8 mouse cellular contexts compared by ENCODE assay signal in genomic region chr2:180257001-180257521, GRCm38 (mm10). TPM values are rescaled to one million over a fixed set of nuclear protein-coding genes. Genes with fewer than 3 reads are reported as not detected.
DNase-seq lines count a peak whose midpoint lies in the region; ATAC-seq and TF ChIP-seq lines count a peak whose summit lies in the region.

Rps21 (plus strand) TSS chr2:180257377.

- TF ChIP-seq CTCF in kidney, postnatal 0 days (IDR thresholded peaks at IDR 0.05; ENCODE audit: low read depth): no peak

- peaks cover 24% of the 10 kb centered on the region for H3K4me1 ChIP-seq in heart, embryonic 12.5 days (replicated peaks)
- no peaks in the 10 kb centered on the region; the same call in 1 of the 2 replicates for H3K4me1 ChIP-seq in kidney, postnatal 0 days (replicated peaks; ENCODE audit: insufficient read depth, low read length)
- peaks cover 13% of the 10 kb centered on the region for H3K4me1 ChIP-seq in liver, embryonic 11.5 days (replicated peaks; ENCODE audit: control insufficient read depth, insufficient read depth, low read length)
- H3K4me1 ChIP-seq in stomach, embryonic 14.5 days (ENCODE audit: control insufficient read depth, insufficient read depth, low read length): 0 out of 2 replicates have a peak, but pooled peaks cover 7% of the 10 kb centered on the region

- under 1% methylated on average over 38 of the region's 38 CpGs for WGBS in heart, embryonic 12.5 days
- WGBS in kidney, postnatal 0 days: under 1% methylated on average over 38 of the region's 38 CpGs
- WGBS in liver, embryonic 11.5 days: under 1% methylated on average over 38 of the region's 38 CpGs
- WGBS in stomach, embryonic 14.5 days: under 1% methylated on average over 38 of the region's 38 CpGs

- H3K9ac ChIP-seq in heart, embryonic 12.5 days: peak within 1 kb of the TSS; percentile 94
- peak within 1 kb of the TSS; percentile 95 for H3K9ac ChIP-seq in kidney, postnatal 0 days (ENCODE audit: low read depth, low read length)
- H3K9ac ChIP-seq in liver, embryonic 11.5 days (ENCODE audit: low read depth, low read length): peak within 1 kb of the TSS; percentile 98
- peak within 1 kb of the TSS; percentile 82 for H3K9ac ChIP-seq in stomach, embryonic 14.5 days (replicated peaks; ENCODE audit: low read depth, low read length)

- H3K36me3 ChIP-seq in heart, embryonic 12.5 days: peaks cover 38% of the 10 kb centered on the region
- H3K36me3 ChIP-seq in kidney, postnatal 0 days (ENCODE audit: insufficient read depth, low read length): peaks cover 14% of the 10 kb centered on the region
- H3K36me3 ChIP-seq in liver, embryonic 11.5 days (ENCODE audit: control insufficient read depth, insufficient read depth, low read length): peaks cover 21% of the 10 kb centered on the region; the same call in 1 of the 2 replicates
- peaks cover 23% of the 10 kb centered on the region for H3K36me3 ChIP-seq in stomach, embryonic 14.5 days (ENCODE audit: control insufficient read depth, insufficient read depth, low read length)

- H3K4me3 ChIP-seq in heart, embryonic 12.5 days: peak within 1 kb of the TSS; percentile 88
- peak within 1 kb of the TSS; percentile 90 for H3K4me3 ChIP-seq in kidney, postnatal 0 days (replicated peaks; ENCODE audit: low read depth, low read length)
- peak within 1 kb of the TSS; percentile 98 for H3K4me3 ChIP-seq in liver, embryonic 11.5 days (ENCODE audit: low read depth, low read length)
- H3K4me3 ChIP-seq in stomach, embryonic 14.5 days (ENCODE audit: low read depth, low read length): peak within 1 kb of the TSS; percentile 90

- peak within 1 kb of the TSS; percentile 77 for H3K4me2 ChIP-seq in heart, embryonic 12.5 days
- H3K4me2 ChIP-seq in kidney, postnatal 0 days (ENCODE audit: low read length): peak within 1 kb of the TSS; percentile 81
- H3K4me2 ChIP-seq in liver, embryonic 11.5 days: peak within 1 kb of the TSS; percentile 99
- H3K4me2 ChIP-seq in stomach, embryonic 14.5 days (replicated peaks; ENCODE audit: low read depth, low read length): peak within 1 kb of the TSS; percentile 88

- H3K9me3 ChIP-seq in heart, embryonic 12.5 days (replicated peaks): no peaks in the 10 kb centered on the region
- H3K9me3 ChIP-seq in kidney, postnatal 0 days (replicated peaks; ENCODE audit: low read length): no peaks in the 10 kb centered on the region
- no peaks in the 10 kb centered on the region for H3K9me3 ChIP-seq in liver, embryonic 11.5 days (ENCODE audit: control insufficient read depth, low read length)
- no peaks in the 10 kb centered on the region for H3K9me3 ChIP-seq in stomach, embryonic 14.5 days (ENCODE audit: control insufficient read depth, low read depth, low read length)

- H3K27me3 ChIP-seq in heart, embryonic 12.5 days (replicated peaks): no peaks in the 10 kb centered on the region
- no peaks in the 10 kb centered on the region for H3K27me3 ChIP-seq in kidney, postnatal 0 days (ENCODE audit: insufficient read depth, low read length)
- H3K27me3 ChIP-seq in liver, embryonic 11.5 days (replicated peaks; ENCODE audit: control insufficient read depth, insufficient read depth, low read length): no peaks in the 10 kb centered on the region
- no peaks in the 10 kb centered on the region for H3K27me3 ChIP-seq in stomach, embryonic 14.5 days (ENCODE audit: control insufficient read depth, insufficient read depth, low read length)

- H3K27ac ChIP-seq in heart, embryonic 12.5 days (ENCODE audit: poor library complexity, severe bottlenecking): peak within 1 kb of the TSS; percentile 94
- peak within 1 kb of the TSS; percentile 92 for H3K27ac ChIP-seq in kidney, postnatal 0 days
- H3K27ac ChIP-seq in liver, embryonic 11.5 days (ENCODE audit: low read depth, low read length): peak within 1 kb of the TSS; percentile 89
- peak within 1 kb of the TSS; percentile 94 for H3K27ac ChIP-seq in stomach, embryonic 14.5 days (ENCODE audit: low read length)

- peak; percentile 96 for ATAC-seq in erythroid progenitor cell, adult 5-6 weeks (replicated peaks; ENCODE audit: low FRiP score, poor library complexity, severe bottlenecking)
- peak; percentile 96 for ATAC-seq in heart, embryonic 12.5 days (ENCODE audit: insufficient number of reproducible peaks, low FRiP score)
- ATAC-seq in kidney, postnatal 0 days (replicated peaks; ENCODE audit: low FRiP score, low read depth): peak; percentile 96
- peak; percentile 92 for ATAC-seq in liver, embryonic 11.5 days (replicated peaks; ENCODE audit: low FRiP score)
- peak; percentile 96 for ATAC-seq in stomach, embryonic 14.5 days (ENCODE audit: insufficient number of reproducible peaks, insufficient read depth, low FRiP score, low read depth)

- DNase-seq in CD4-positive helper T cell, adult 2 months (ENCODE audit: low read depth, low spot score): peak; percentile 98
- peak; percentile 98 for DNase-seq in brain, embryonic 18.5 days (ENCODE audit: low read depth, low spot score)
- peak; percentile 99 for DNase-seq in kidney, postnatal 0 days (ENCODE audit: low spot score)
- peak; percentile 97 for DNase-seq in liver, embryonic 11.5 days (ENCODE audit: low spot score)
- DNase-seq in naive thymus-derived CD4-positive, alpha-beta T cell, adult 2 months (ENCODE audit: low read depth): peak; percentile 98

RNA-seq across cellular contexts. Expression of gene Rps21, which starts in this region (rescaled TPM):
- total RNA-seq in erythroid progenitor cell, adult 5-6 weeks (2015; ENCODE audit: low replicate concordance): 412 and 611 TPM in 2 replicates
- total RNA-seq in erythroid progenitor cell, adult 5-6 weeks (2017; ENCODE audit: low replicate concordance): 390 and 599 TPM in 2 replicates
- polyA plus RNA-seq in heart, embryonic 12.5 days (2016; fragmentation: Nextera tagmentation; extraction: Ambion mirVana): 336 and 349 TPM in 2 replicates
- 737 and 848 TPM in 2 replicates for polyA plus RNA-seq in kidney, postnatal 0 days (2015; fragmentation: Nextera tagmentation; extraction: Ambion mirVana)
- 736 and 852 TPM in 2 replicates for polyA plus RNA-seq in liver, embryonic 11.5 days (2014; fragmentation: Nextera tagmentation; extraction: Ambion mirVana)
- polyA plus RNA-seq in stomach, embryonic 14.5 days (2014; fragmentation: Nextera tagmentation; extraction: Ambion mirVana): 734 and 745 TPM in 2 replicates

Comparison
In these comparisons a context has a peak if more than half of its experiments do, and no peak if none do; other contexts are left out.
1. Peak in every context shown above with its lines: DNase-seq, ATAC-seq, H3K4me3 ChIP-seq and H3K27ac ChIP-seq.